Mouse (Mus musculus) A20 (cell line): ENCODE measurements at regions not wholly inside any gene's neighbourhood (a gene's known extent, or its start where the extent isn't known, plus 50 kb on each side); places are given as distances from the start of the nearest gene placed in this dataset.
"Not testable (repeated sequence)": the region's sequence is repeated elsewhere in the genome, so short reads cannot be mapped to it uniquely, and the experiment has no call there.

Experiments
- DNase-seq: peaks from one replicate; pipeline ENCODE4 v3.0.0-alpha.2; 2011; ENCODE audit warnings: low read depth, low spot score

- DNase-seq, result no peak
Measured at GRCm38 (mm10) chr4:143055371-143055770, 157.4 kb downstream of the Prdm2 start.

DNA sequence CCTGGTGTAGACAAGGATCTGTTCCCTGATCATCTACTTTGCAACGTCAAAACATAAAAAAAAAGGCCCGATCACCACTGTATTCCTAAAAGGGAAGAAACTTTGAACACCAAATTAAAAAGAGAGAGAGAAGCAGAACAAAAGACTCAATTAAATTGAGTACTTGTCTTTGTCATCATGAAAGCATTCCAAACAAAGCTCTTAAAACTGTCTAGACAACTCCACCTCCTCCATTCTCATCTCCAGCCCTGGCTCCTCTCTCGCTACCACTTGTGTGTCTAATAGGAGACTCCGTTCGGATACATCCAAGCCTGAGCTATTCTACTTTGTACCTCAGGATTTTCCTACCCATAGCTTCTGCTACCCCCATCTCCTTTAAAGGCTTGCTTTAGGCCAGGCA lies 159.8 kb downstream of the Prdm2 start:
- DNase-seq, result no peak

- no peak for DNase-seq
Measured at GRCm38 (mm10) chr4:143051205-143051604, 161.6 kb downstream of the Prdm2 start.

- no peak for DNase-seq
Measured at GRCm38 (mm10) chr4:143045245-143045644, 167.6 kb downstream of the Prdm2 start.

- no peak for DNase-seq
Measured at GRCm38 (mm10) chr4:143042806-143043205, 170.0 kb downstream of the Prdm2 start.

DNA sequence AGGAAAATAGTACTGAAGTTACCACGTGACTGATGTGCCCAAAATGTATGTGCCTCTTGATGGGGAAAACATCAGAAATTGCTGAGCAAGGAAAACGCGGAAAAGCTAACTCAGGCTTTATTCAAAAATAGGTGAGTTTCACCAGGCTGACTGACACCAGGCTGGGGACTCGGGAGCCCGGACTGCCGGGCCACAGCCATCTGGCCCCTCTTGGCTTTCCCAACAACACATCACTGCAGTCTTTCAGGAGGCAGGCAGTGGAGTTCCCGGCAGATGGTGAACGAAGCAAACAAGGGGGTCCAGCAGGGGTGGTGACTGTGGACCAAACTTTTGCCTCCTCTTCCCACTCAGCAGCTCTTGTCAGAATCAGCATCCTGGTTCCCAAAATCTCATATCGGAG lies 174.2 kb downstream of the Prdm2 start:
- no peak for DNase-seq

- no peak for DNase-seq
Measured at GRCm38 (mm10) chr4:143036704-143037103, 176.1 kb downstream of the Prdm2 start.

DNA sequence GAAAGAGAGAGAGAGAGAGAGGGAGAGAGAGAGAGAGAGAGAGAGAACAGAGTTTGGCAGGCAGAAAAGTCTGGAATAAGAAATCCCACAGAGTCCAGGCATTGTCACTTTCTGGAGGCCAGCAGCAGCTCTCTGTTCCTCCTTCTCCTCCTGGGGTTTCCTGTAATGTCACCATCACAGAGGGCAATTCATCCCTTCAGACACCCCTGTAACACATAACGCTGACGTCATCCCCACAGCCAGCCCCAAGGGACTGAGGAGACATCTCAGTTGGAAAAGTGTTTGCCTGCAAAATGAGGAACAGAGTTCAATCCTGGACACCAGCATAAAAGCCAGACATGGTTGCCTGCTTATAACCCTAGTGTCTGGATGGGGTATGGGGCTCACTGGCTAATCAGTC lies 177.7 kb downstream of the Prdm2 start:
- not testable (repeated sequence) for DNase-seq

DNA sequence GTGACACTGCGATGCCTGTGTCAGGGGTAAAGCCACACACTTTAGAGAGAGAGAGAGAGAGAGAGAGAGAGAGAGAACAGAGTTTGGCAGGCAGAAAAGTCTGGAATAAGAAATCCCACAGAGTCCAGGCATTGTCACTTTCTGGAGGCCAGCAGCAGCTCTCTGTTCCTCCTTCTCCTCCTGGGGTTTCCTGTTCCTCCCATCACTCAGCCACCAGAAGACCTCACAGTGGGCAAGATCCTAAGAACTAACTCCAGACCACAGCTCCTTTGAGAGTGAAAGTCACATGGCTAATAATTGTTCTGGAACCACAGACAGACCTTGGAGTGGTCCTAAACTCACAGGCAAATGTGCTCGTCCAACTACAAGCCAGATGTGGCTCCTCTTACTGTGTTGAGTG lies 178.5 kb downstream of the Prdm2 start:
- not testable (repeated sequence) for DNase-seq

- peak; percentile 16 for DNase-seq
Measured at GRCm38 (mm10) chr4:143029813-143030212, 183.0 kb downstream of the Prdm2 start.

DNA sequence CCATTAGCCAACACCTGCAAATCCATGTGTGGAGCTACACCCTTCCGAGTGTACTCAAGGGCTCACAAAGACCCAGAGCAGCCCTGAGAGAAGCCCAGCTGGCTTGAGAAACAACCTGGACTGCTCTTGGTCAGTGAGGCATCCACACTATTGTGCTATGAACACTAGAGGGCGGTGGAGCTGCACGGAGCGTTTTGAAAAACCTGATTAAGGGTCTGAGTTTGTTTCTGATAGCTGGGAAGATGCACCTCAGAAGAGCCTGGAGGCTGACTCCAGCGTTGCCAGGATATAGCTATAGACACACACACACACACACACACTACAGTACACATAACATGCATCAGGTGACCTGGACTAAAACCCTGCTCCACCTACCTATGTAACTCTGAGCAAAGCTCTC lies 185.5 kb downstream of the Prdm2 start:
- DNase-seq, result peak; percentile 63

- DNase-seq, result peak; percentile 44
Measured at GRCm38 (mm10) chr4:143021242-143021881, 191.4 kb downstream of the Prdm2 start.

DNA sequence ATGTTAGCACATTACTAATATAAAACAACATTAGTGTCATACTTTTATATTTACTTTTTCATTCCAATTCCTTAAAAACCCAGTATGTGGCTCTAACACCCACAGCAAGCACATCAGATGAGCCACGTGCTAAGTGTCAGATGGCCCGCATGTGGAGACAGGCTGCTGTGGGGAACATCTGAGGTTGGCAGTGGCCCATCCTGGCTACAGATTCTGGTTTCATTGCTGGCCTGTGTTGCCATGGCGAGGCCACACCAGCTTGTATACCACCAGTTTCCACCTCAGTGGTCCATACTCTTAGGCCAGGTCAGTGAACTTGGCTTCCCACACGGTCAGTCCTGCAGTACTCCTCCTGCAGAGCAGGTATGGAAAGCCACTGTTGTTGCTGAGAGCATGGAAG lies 192.1 kb downstream of the Prdm2 start:
- no peak for DNase-seq

DNA sequence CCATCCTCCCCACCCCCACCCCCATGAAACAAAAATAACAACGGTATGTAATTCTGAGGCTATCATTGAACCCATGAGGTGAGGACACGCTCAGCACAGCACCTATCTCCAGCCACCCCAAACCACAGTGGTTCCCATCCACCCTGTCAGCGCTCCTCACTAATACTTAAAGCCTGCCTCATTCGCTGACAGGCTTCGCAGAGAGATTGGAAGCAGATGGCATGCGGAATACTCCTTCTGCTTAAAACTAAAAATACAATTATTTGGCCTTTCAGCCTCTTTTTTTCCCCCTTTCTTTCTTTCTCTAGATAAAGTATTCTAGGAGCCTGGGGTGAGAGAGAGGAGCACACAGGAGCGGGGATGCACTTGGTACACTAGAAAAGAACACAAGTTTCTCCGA lies 199.9 kb downstream of the Prdm2 start:
- DNase-seq, result no peak

- DNase-seq, result no peak
Measured at GRCm38 (mm10) chr4:143001961-143002360, 210.8 kb downstream of the Prdm2 start.

- no peak for DNase-seq
Measured at GRCm38 (mm10) chr4:143001486-143001885, 211.3 kb downstream of the Prdm2 start.

DNA sequence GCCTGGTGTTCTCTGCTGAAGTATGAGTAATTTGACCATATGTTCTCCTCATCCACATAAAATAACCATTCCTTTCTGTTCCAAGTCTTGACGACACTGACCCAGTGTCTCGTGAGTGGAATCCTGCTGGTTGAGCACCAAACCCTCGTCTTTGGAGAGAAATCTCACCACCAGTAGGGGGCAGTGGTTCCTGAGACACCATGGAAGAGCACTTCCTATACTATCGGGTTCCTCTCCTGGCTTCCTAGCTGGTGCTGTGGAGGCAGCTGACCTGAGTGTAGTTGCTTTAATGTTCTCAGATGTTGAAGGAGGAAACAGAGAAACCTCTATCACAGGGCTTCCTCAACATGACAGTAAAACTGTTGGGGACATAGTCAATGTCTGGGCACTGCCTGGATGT lies 216.4 kb downstream of the Prdm2 start:
- peak; percentile 19 for DNase-seq

GRCm38 (mm10) chr4:142991401-142991800 lies 221.4 kb downstream of the Prdm2 start:
- DNase-seq, result no peak

GRCm38 (mm10) chr4:142989175-142989574 lies 223.6 kb downstream of the Prdm2 start:
- DNase-seq, result no peak

- DNase-seq, result no peak
Measured at GRCm38 (mm10) chr4:142983295-142983624, 229.5 kb downstream of the Prdm2 start.

GRCm38 (mm10) chr4:142982585-142983294 lies 230.1 kb downstream of the Prdm2 start:
- no peak for DNase-seq

- DNase-seq, result no peak
Measured at GRCm38 (mm10) chr4:142975620-142976019, 237.2 kb downstream of the Prdm2 start.

- no peak for DNase-seq
Measured at GRCm38 (mm10) chr4:142970040-142970439, 242.8 kb downstream of the Prdm2 start.

DNA sequence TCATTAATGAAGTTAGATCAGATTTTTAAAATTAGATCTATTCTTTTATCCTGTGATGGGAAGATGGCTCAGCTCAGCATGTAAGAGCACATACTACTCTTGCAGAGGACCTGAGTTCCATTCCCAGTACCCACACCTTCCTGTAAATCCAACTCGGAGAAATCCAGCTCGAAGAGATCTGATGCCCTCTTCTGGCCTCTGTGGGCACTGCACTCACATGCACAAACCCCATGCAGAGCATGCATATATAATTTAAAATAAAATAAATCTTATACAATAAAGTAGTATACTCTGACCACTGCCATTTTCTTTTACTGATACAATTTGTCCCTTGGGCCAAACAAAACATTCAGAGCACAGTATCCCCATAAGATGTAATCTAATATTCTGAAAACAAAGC lies 245.2 kb downstream of the Prdm2 start:
- peak; percentile 6 for DNase-seq
